Mouse (Mus musculus): ENCODE measurements around the gene Ndufb10.

- TF ChIP-seq CTCF (IDR thresholded peaks at IDR 0.05; ENCODE audit: low read depth) (no peak), EP300 (optimal IDR thresholded peaks at IDR 0.05) (no peak)
Observed at GRCm38 (mm10) chr17:24739926-24740325, 15.6 kb upstream of the Ndufb10 start.

All from stomach, postnatal 0 days (tissue).